Mouse (Mus musculus): ENCODE measurements around the gene BC003965.
A peak's percentile ranks its signal among the peaks of the same experiment; 100 is the strongest.
"Not testable (repeated sequence)": the region's sequence is repeated elsewhere in the genome, so short reads cannot be mapped to it uniquely, and the experiment has no call there.

The BC003965 gene

GRCm38 (mm10) chr17:25218967-25219366, 34.6 kb downstream of the BC003965 start:
- no peak for DNase-seq (ENCODE audit: low spot score in 2 of 2)

- DNase-seq (ENCODE audit: low spot score in 2 of 2), result no peak
Measured at GRCm38 (mm10) chr17:25219492-25220295, 35.3 kb downstream of the BC003965 start.

- no peak for DNase-seq (ENCODE audit: low spot score in 2 of 2)
Measured at GRCm38 (mm10) chr17:25220746-25221145, 36.4 kb downstream of the BC003965 start.

GRCm38 (mm10) chr17:25221821-25222503, 37.6 kb downstream of the BC003965 start:
- peak; percentile 47 to 55 for DNase-seq (ENCODE audit: low spot score in 2 of 2)

- DNase-seq (ENCODE audit: low spot score in 2 of 2), result peak in 1 of 2 experiments; percentile 37
Measured at GRCm38 (mm10) chr17:25222504-25222940, 38.2 kb downstream of the BC003965 start.

GRCm38 (mm10) chr17:25222951-25223601, 38.7 kb downstream of the BC003965 start:
- DNase-seq (ENCODE audit: low spot score in 2 of 2), result no peak

- DNase-seq (ENCODE audit: low spot score in 2 of 2), result no peak
Measured at GRCm38 (mm10) chr17:25224586-25225222, 40.4 kb downstream of the BC003965 start.

GRCm38 (mm10) chr17:25225659-25226058, 41.3 kb downstream of the BC003965 start:
- no peak for DNase-seq (ENCODE audit: low spot score in 2 of 2)

GRCm38 (mm10) chr17:25227991-25228390, 43.6 kb downstream of the BC003965 start:
- no peak for DNase-seq (ENCODE audit: low spot score in 2 of 2)

- DNase-seq (ENCODE audit: low spot score in 2 of 2), result not testable (repeated sequence)
Measured at GRCm38 (mm10) chr17:25230014-25230655, 45.8 kb downstream of the BC003965 start.

GRCm38 (mm10) chr17:25230700-25231099, 46.3 kb downstream of the BC003965 start:
- no peak for DNase-seq (ENCODE audit: low spot score in 2 of 2)

- not testable (repeated sequence) for DNase-seq (ENCODE audit: low spot score in 2 of 2)
Measured at GRCm38 (mm10) chr17:25231621-25232020, 47.3 kb downstream of the BC003965 start.

- DNase-seq (ENCODE audit: low spot score in 2 of 2), result no peak
Measured at GRCm38 (mm10) chr17:25235635-25236034, 51.3 kb downstream of the BC003965 start.

Data from left cerebral cortex, adult 9 months (tissue).